Mouse (Mus musculus) mouse trophoblast stem cell (cell line): ENCODE measurements around the gene Foxp2.

Source experiments
- in situ Hi-C, 2 experiments: fragments of 300-500 bp; cut with MseI, MboI; formaldehyde crosslinking; loops; 2 replicates in 1 of 2; 3 replicates in 1 of 2; pipeline ENCODE4 v1.15.1; 2025

Gene Foxp2

DNA sequence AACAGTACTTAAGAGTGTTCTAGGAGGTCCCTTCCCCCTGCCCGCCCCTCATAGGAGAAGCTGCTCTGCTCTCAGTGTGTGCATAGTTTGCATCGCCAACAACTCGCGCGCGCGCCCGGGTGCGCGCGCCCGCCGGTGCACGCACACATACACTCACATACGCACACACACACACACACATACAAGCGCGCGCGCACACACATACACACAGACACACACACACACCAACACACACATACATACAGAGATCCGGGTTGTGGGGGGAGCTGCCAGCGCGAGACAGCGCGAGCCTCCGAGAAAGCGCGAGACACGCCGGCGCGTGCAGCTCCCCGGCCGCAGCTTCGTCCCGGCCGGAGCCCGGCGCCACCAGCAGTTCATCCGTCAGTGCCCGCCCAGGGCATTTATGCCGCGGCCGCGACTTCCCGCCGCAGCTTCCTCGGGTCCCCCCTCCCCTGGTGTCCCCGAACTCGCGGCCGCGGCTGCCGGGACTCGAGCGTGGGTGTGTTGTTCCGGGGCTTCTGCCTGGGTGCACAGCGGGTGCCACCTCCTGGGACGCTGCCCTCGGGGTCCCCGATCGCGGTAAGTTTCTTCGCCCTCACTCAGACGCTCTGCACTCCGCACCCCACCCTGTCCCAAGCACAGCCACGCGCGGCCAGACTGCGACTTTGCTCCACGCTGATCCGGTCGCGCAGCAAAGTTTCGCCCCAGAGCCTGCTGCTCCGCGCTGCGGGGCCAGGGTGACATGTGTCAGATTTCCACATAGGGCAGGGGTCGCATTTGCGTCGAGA is at the start of gene Foxp2:
Foxp2 (plus strand) TSS at position 167 of the 788 bp plus-strand sequence.
- in situ Hi-C loops: no loop called here

GRCm38 (mm10) chr6:14885199-14885598 is 15.9 kb upstream of the Foxp2 start:
- in situ Hi-C loops: no loop called here

GRCm38 (mm10) chr6:14897028-14897427 is 4.1 kb upstream of the Foxp2 start:
- in situ Hi-C loops: no loop called here

- in situ Hi-C loops: no loop called here
Observed at GRCm38 (mm10) chr6:14898096-14898855, 2.9 kb upstream of the Foxp2 start.

DNA sequence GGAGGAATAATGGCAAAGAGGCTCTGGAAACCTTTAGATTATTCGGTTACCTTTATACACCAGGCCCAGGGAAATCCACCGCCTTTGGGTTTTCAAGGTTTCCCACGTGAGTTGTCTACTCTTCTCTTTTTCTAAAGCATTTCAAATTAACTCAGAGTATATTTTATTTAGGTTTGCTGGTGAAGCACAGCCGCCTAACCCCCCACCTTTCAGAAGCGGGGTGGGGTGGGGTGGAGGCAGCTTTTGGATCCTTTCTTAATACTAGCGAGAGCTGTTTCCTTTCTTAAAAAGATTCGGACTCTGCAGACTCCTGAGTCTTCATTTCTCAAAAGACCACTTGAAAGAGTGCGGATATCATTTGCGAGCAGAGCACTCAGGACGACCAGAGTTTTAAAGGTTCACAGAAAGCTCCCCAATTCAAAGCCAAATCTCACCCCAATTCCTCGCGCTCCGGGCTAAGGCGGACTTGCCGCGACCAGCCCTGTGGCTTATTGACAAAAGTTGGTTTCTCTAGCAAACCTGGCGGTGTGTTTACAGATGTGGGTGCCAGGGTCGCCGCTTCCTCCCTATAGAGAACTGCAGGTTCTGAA is 2.0 kb upstream of the Foxp2 start:
- in situ Hi-C loops: no loop called here

- in situ Hi-C loops: no loop called here
Observed at GRCm38 (mm10) chr6:14899936-14900578, 1.1 kb upstream of the Foxp2 start.

DNA sequence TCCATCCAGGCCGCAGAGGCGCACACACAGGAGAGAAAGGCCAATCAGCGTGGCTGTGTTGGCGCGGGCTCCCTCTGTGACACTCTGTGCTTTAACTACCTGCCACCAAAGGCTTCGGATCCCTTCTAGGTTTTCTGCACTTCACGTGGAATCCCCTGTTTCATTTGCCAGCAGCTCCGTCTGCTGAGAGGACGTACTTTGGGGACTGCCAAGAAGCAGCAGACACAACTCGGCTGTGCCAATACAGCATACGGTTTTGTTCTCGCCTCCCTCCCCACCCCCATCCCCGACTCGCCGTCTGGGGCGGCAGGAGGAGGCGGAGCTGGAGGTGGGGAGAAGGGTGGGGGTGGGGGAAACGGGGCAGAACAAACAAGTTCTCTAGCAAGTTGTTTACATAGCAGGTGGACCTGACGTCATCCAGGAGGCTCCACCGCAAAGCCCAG is 549 bp upstream of the Foxp2 start:
- in situ Hi-C loops: no loop called here

DNA sequence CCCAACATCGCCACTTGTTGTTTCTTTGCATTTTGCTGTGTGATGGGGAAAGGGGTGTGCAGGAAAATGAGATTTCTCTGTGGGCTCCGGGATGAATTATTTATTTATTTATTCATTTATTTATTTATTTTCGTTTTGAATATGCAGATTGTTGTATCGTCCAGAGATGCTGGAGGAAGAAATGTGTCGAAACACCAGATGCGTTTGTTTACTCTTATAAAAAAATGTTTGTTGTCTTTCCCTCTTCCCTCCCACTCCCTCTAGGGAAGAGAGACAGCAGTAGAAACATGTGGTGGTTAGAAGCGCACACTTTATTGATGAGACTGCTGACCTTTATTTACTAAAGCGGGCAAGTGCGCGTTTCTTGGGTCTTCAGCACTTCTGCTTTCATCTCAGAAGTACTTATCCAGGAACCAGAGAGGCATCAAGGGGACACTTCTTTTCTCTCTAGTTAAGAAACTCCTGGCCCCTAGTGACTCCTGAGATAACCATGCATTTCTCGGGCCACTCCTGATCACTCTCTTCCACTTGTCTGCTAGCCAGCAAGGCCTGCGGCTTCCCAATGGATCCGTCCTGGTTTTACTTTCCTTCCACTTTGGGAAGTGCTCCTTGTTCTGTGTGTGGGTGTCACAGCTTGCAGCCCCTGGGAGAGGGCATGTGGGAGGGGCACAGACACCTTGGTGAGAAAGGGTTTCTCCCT is 972 bp downstream of the Foxp2 start:
- in situ Hi-C loops: no loop called here

GRCm38 (mm10) chr6:14903271-14903965 is 2.3 kb downstream of the Foxp2 start:
- in situ Hi-C loops: no loop called here

- in situ Hi-C loops: no loop called here
Observed at GRCm38 (mm10) chr6:14915066-14915465, 13.9 kb downstream of the Foxp2 start.

DNA sequence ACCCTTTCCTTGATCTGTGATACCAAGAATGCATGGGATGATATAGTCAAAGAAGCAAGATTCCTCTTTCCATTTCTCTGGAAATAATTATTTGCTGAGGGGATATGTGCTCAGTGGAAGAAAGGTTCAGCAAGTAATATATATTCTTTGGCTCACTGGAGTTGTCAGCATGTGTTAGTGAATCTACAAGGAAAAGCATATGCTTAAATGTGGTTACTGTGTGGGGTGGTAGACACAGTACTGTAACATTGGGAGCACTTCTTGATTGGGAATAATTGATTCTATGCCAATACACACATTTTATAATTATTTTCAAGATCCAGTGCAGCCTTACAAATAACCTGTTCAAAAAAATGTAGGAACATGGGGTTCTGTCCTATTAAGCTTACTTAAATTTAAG is 21.6 kb downstream of the Foxp2 start:
- in situ Hi-C loops: no loop called here

- in situ Hi-C loops: no loop called here
Observed at GRCm38 (mm10) chr6:14924976-14925489, 23.9 kb downstream of the Foxp2 start.

DNA sequence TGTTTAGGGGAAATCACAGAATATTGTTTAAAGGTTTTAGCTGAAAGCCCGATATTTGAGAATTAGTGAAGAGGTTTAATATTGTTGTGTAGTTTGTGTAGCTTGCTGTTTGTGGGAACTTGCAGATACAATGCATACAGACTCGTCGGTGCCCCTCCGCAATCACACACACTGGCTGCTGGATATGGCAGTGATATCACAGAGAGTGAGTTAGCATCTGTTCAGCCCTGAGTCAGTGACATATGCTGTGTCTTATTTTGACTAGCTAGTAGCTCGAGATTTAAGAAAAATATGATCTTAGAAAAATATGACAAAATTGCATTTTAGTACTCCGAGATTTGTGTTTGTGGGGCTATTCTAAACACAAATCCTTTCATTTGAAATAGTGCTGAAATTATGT is 49.9 kb downstream of the Foxp2 start:
- in situ Hi-C loops: no loop called here

DNA sequence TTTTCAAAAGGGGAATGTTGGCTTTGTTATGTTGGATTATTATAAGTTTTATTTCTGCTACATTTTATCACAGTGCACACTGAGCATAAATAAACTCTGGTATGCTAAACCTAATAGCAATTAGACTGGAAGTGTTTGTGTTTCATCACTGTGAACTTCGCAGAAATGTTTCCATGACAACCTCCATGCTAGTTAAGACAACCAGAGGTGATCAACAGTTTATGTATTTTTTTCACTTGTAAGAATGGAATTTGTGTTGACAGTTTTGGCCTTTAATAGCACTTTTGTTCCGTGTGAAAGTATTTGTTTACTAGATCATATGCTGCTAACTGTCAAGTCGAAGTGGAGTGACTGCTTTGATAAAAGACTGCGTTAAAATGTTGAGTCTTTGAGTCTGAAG is 51.6 kb downstream of the Foxp2 start:
- in situ Hi-C loops: no loop called here

DNA sequence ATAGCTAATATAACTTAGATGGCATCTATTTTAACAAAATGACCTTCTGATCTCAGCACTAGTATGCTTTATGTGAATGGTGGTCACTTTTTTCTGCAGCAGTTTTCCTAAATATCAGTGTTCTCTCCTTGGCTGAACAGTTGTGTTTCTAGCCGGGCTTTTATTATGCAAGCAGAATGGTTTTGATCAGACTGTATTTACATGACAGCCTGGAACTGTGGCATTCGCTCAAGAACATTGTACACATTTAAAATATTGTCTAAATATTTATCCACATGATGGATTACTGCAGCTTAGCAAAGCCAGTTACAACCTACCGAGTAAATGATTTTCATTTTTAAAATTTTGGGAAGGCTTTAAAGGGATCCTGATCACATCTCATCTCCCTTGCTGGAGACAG is 75.9 kb downstream of the Foxp2 start:
- in situ Hi-C loops: no loop called here

DNA sequence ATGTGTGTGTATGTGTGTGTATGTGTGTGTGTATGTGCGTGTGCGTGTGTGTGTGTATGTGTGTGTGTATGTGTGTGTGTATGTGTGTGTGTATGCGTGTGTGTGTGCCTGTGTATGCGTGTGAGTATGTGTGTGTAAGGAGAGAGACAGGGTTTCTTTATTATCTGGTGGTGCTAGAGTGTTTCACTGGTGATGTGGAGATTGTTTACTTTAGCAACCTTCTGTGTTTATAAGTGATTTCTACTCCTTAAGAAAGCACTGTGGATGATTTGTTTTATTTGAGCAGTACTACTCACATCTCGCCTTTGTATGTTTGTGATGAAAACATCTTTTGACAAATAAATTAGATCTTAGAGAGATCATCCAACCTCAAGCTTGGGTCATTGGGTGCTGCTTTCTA is 77.1 kb downstream of the Foxp2 start:
- in situ Hi-C loops: no loop called here

DNA sequence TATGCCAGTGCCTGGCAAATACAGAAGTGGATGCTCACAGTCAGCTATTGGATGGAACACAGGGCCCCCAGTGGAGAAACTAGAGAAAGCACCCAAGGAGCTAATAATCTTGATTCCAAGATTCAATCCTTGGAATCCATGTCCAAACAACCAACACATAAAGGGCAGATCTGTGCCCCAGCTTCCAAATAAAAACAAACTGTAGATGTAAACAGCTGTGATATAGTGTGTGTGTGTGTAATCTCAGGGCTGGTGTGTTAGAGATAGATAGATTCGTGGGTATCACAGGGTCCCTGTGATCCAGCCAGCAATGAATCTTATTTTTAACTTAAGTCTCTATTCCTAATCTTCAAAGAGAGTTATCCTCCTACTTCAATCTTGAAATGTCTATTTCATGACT is 107.0 kb downstream of the Foxp2 start:
- in situ Hi-C loops: no loop called here

DNA sequence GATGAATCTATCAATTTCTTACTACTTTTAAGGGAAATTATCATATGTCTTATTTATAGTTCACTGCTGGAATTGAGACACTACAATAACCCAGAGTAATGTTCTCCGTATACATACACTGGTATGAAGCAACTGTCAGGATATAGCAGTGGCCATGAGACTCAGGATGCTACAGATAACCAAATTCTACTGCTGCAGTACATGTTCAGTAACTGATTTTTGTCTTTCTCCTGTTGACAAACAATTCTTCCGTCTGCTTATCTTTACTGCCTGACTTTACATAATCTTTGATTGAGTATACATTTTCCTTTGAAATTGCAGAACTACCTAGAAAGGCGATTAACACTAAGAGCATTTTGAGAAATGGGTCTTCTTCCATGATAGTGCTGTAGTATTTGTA is 127.3 kb downstream of the Foxp2 start:
- in situ Hi-C loops: no loop called here

DNA sequence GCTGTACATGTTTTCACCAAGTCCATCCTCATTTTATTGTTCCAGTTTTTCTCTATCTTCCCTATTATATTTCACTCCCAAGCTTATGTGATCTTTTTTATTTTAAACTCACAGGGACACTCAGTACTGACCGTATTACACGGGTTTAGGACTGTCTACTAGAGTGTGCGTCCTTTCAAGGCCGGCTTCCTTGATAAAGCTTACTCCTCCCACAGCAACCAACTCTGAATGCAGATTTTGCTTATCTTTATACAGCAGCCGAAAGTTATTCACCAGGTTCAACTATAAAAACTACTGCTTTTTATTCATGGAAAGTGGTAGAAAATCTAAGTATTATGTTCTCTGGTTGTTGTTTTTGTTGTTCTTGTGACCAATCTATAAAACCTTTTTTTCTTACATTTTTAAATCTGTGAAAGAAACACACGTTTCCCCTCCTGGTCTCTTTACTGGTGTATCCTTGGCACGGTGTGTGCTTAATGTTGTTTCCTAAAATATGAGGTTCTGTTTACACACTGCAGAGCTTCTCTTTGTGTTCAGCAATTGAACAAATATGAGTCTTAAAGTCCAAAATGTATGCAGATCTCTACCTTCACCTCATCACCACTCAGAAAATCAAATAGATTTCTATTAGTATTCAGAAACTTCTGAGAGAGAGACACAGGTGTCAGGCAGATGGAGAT is 128.4 kb downstream of the Foxp2 start:
- in situ Hi-C loops: no loop called here

DNA sequence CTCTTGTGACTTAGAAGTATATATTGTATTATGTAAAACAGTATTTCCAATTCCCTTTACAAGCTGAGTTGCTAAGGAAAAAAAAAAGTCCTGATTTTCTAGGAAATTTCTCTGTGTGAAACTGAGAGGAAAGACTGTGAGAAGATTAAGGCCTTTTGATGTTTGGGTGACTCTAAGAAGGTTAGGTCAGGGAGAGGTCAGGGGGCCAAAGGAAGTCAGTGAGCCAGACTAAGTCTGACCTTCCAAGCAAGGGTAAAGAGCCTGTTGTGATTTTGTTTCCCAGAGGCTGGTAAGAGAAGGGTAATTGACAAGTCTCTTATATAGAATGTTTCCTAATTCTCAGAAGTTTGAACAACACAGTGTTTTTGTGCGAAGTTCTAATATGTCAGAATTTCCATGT is 162.1 kb downstream of the Foxp2 start:
- in situ Hi-C loops: no loop called here
